Mouse (Mus musculus) bone marrow macrophage, adult 2 months (primary cell): ENCODE measurements at regions not wholly inside any gene's neighbourhood (a gene's known extent, or its start where the extent isn't known, plus 50 kb on each side); places are given as distances from the start of the nearest gene placed in this dataset.

Experiments
- CTCF ChIP-seq: IDR thresholded peaks from 2 replicates; pipeline ENCODE4 v1.5.1; 2012; ENCODE audit warnings: low read depth, mild to moderate bottlenecking, low read length, moderate library complexity
- POLR2A ChIP-seq: IDR thresholded peaks from 2 replicates; pipeline ENCODE4 v1.6.1; 2012; ENCODE audit warnings: mild to moderate bottlenecking, low read depth, low read length, borderline replicate concordance

DNA sequence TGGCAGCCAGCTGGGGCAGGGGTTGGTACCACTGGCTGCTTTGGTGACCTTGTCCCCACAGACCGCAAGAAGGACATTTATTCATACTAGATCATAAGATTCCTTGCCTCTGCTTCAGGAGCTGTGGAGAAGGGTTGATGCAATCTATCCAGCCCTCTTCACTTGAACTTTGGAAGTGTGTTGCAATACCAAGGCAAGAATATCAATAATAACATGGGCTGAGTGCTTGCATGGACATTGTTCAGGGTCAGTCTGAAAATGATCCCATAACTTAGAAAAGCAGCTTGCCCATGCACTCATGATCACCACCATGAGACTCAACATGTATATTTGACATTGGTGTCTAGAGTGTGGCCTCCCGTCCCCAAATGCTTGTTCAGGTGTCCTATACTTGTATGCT is 74.7 kb downstream of the Pttg1 start:
- TF ChIP-seq CTCF (no peak), POLR2A (no peak)
